Mouse (Mus musculus): Measurements from ENCODE around the gene Apbb2.

DNA sequence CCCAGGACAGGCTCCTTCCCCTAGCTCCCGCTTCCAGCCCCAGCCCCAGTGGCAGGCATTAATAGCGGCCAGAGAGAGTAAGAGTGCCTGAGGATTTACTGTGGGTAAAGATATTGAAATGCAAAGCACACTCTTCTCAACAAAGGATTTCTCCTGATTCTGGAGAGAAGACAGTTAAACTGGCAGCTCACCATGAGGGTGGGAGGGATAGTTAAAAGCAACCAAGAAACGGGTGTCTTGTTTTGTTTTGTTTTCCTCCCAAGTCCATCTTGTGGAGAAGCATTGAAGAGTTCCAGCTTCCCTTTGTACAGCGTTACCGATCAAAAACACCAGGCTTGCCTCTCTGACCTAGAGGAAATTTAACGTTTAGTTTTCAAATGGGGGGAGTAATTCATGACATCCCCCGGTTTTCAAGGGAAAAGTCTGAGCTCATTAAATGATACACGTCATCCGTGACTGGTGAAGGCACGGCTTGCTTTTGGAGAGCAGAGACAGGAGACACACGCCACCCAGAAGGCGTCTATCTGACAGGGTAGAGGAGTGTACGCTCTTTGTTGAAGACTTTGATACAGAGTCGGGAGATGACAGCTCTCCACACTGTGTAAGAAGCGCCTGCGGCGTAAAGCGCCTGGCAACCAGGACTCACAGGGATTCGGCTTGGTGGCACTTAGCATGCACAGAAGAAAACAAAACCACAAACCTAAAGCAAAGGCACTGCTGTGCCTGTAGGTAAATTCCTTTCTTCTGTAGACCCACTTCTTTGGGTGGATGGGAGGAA, 290.4 kb downstream of the Apbb2 start:
- TF ChIP-seq CTCF (IDR thresholded peaks at IDR 0.05; ENCODE audit: borderline replicate concordance, extremely low read depth, insufficient read depth, insufficient read length) (no peak), POLR2A (IDR thresholded peaks at IDR 0.05; ENCODE audit: borderline replicate concordance, extremely low read depth, insufficient read depth, insufficient read length, poor library complexity, severe bottlenecking) (no peak)
